Mouse (Mus musculus): ENCODE results near the gene Kif23. TPM values are rescaled to one million over a fixed set of nuclear protein-coding genes. Genes with fewer than 3 reads are reported as not detected.
A peak's percentile ranks its signal among the peaks of the same experiment; 100 is the strongest.

Gene Kif23
- total RNA-seq, 2 experiments from 2014 or later, result 1.9 to 2.1 TPM

- DNase-seq (ENCODE audit: low spot score in 2 of 2), result peak in 1 of 2 experiments; percentile 32
Observed at GRCm38 (mm10) chr9:61906912-61907311, 39.7 kb downstream of the Kif23 start.

GRCm38 (mm10) chr9:61905576-61905975, 41.0 kb downstream of the Kif23 start:
- no peak for DNase-seq (ENCODE audit: low spot score in 2 of 2)

- DNase-seq (ENCODE audit: low spot score in 2 of 2), result no peak
Observed at GRCm38 (mm10) chr9:61904201-61904600, 42.4 kb downstream of the Kif23 start.

- no peak for DNase-seq (ENCODE audit: low spot score in 2 of 2)
Observed at GRCm38 (mm10) chr9:61902445-61902844, 44.1 kb downstream of the Kif23 start.

GRCm38 (mm10) chr9:61901574-61901973, 45.0 kb downstream of the Kif23 start:
- no peak for DNase-seq (ENCODE audit: low spot score in 2 of 2)

- peak; percentile 89 to 92 for DNase-seq (ENCODE audit: low spot score in 2 of 2)
Observed at GRCm38 (mm10) chr9:61899804-61900203, 46.8 kb downstream of the Kif23 start.

- peak; percentile 82 to 90 for DNase-seq (ENCODE audit: low spot score in 2 of 2)
Observed at GRCm38 (mm10) chr9:61898401-61898800, 48.2 kb downstream of the Kif23 start.

GRCm38 (mm10) chr9:61895014-61895413, 51.6 kb downstream of the Kif23 start:
- DNase-seq (ENCODE audit: low spot score in 2 of 2), result no peak

- DNase-seq (ENCODE audit: low spot score in 2 of 2), result no peak
Observed at GRCm38 (mm10) chr9:61889855-61890254, 56.7 kb downstream of the Kif23 start.

- no peak for DNase-seq (ENCODE audit: low spot score in 2 of 2)
Observed at GRCm38 (mm10) chr9:61887661-61888379, 58.8 kb downstream of the Kif23 start.

GRCm38 (mm10) chr9:61885964-61886363, 60.6 kb downstream of the Kif23 start:
- no peak for DNase-seq (ENCODE audit: low spot score in 2 of 2)

- no peak for DNase-seq (ENCODE audit: low spot score in 2 of 2)
Observed at GRCm38 (mm10) chr9:61884936-61885335, 61.6 kb downstream of the Kif23 start.

- DNase-seq (ENCODE audit: low spot score in 2 of 2), result no peak
Observed at GRCm38 (mm10) chr9:61884375-61884774, 62.2 kb downstream of the Kif23 start.

- DNase-seq (ENCODE audit: low spot score in 2 of 2), result no peak
Observed at GRCm38 (mm10) chr9:61882179-61882578, 64.4 kb downstream of the Kif23 start.

GRCm38 (mm10) chr9:61878889-61879288, 67.7 kb downstream of the Kif23 start:
- DNase-seq (ENCODE audit: low spot score in 2 of 2), result peak; percentile 71 to 73

- DNase-seq (ENCODE audit: low spot score in 2 of 2), result no peak
Observed at GRCm38 (mm10) chr9:61877373-61878112, 69.0 kb downstream of the Kif23 start.

- no peak for DNase-seq (ENCODE audit: low spot score in 2 of 2)
Observed at GRCm38 (mm10) chr9:61873325-61873724, 73.2 kb downstream of the Kif23 start.

GRCm38 (mm10) chr9:61872246-61872941, 74.2 kb downstream of the Kif23 start:
- no peak for DNase-seq (ENCODE audit: low spot score in 2 of 2)

- DNase-seq (ENCODE audit: low spot score in 2 of 2), result no peak
Observed at GRCm38 (mm10) chr9:61871839-61872238, 74.7 kb downstream of the Kif23 start.

- peak; percentile 12 to 21 for DNase-seq (ENCODE audit: low spot score in 2 of 2)
Observed at GRCm38 (mm10) chr9:61867659-61868058, 78.9 kb downstream of the Kif23 start.

Measured in left cerebral cortex, adult 18-20 months (tissue).